Mouse (Mus musculus) liver, embryonic 14.5 days (tissue): ENCODE measurements at regions not wholly inside any gene's neighbourhood (a gene's known extent, or its start where the extent isn't known, plus 50 kb on each side); places are given as distances from the start of the nearest gene placed in this dataset.

Experiments used
- ATAC-seq: fragments of 200-750 bp; cut with Nextera tagmentation; 2 replicates; pipeline ENCODE4 v1.8.0; 2017; ENCODE audit warnings: moderate number of reproducible peaks, mild to moderate bottlenecking, moderate library complexity; ENCODE audit not compliant: insufficient read depth
- DNase-seq, 3 experiments: peaks; one replicate each; pipeline ENCODE4 v3.0.0-alpha.2; 2012 to 2013; ENCODE audit warnings: low read depth in 3 of 3, low spot score in 3 of 3
- H3K27ac ChIP-seq: fragments of 300-500 bp; sonication (generic); 2 replicates; pipeline ENCODE4 v1.5.1; 2014; ENCODE audit warnings: moderate library complexity, mild to moderate bottlenecking, control low read depth, inconsistent platforms
- H3K27me3 ChIP-seq: fragments of 300-500 bp; sonication (generic); 2 replicates; pipeline ENCODE4 v1.6.1; 2014; ENCODE audit warnings: mild to moderate bottlenecking, low read length, moderate library complexity; ENCODE audit not compliant: control insufficient read depth, insufficient read depth
- H3K36me3 ChIP-seq: fragments of 300-500 bp; sonication (generic); replicated peaks from 2 replicates; pipeline ENCODE4 v1.6.1; 2014; ENCODE audit warnings: low read depth; ENCODE audit not compliant: control insufficient read depth, insufficient read depth
- H3K4me1 ChIP-seq, 2 experiments: fragments of 200-500 bp in 1 of 2; fragments of 300-500 bp in 1 of 2; sonication (generic) in 1 of 2; replicated peaks; 2 replicates each; pipeline ENCODE4 v1.6.1; 2012 to 2014; ENCODE audit warnings: antibody characterized with exemption in 1 of 2, inconsistent platforms in 1 of 2, low read length in 1 of 2; ENCODE audit not compliant: control insufficient read depth in 2 of 2, insufficient read depth in 2 of 2
- H3K4me2 ChIP-seq: fragments of 300-500 bp; sonication (generic); 2 replicates; pipeline ENCODE4 v1.6.1; 2014; ENCODE audit warnings: low read depth, mild to moderate bottlenecking, control low read depth, moderate library complexity
- H3K4me3 ChIP-seq, 2 experiments: fragments of 200-500 bp in 1 of 2; fragments of 300-500 bp in 1 of 2; sonication (generic) in 1 of 2; 2 replicates each; pipeline ENCODE4 v1.5.1; 2012 to 2014; ENCODE audit warnings: low read depth in 2 of 2, low read length in 2 of 2, mild to moderate bottlenecking in 2 of 2, control low read depth in 1 of 2, inconsistent platforms in 1 of 2, moderate library complexity in 1 of 2; ENCODE audit not compliant: insufficient read depth in 1 of 2
- H3K9ac ChIP-seq: fragments of 300-500 bp; sonication (generic); replicated peaks from 2 replicates; pipeline ENCODE4 v1.6.1; 2014; ENCODE audit warnings: mild to moderate bottlenecking, control low read depth, moderate library complexity
- H3K9me3 ChIP-seq: fragments of 300-500 bp; sonication (generic); 2 replicates; pipeline ENCODE4 v1.6.1; 2016; ENCODE audit warnings: low read length, mixed read lengths; ENCODE audit not compliant: control insufficient read depth
- CTCF ChIP-seq: IDR thresholded peaks from 2 replicates; pipeline ENCODE4 v1.5.1; 2016; ENCODE audit warnings: antibody characterized with exemption, low read depth, control low read depth
- EP300 ChIP-seq: IDR thresholded peaks from 2 replicates; pipeline ENCODE4 v1.6.1; 2016; ENCODE audit warnings: antibody characterized with exemption, low read depth
- WGBS: fragments of 180-500 bp; shearing (Covaris S2); extraction: QIAGEN DNeasy Blood & Tissue Kit; methylation state at CpG from one replicate; pipeline ENCODE4 v1.1.7; 2014; ENCODE audit not compliant: insufficient replicate concordance; 5-methylcytosine and 5-hydroxymethylcytosine counted together

DNA sequence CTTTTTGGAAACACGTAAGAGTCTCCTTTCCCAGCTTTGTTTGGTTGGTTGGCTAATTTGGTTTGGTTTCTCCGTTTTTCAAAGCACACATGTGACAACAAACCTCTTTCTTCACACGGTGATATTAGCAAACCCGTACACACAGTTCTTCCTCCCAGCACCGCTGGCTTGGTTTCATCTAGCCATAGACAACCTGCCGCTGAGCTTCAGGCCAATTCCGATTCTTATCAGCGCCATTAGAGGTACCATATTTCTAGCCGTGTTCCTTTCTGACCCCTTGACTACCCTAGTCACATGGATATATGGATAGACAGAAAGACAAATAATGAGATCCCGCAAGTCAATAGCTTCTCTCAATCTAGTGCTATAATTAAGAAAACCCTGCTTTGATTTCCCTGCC, 129.2 kb upstream of the Arid1b start:
- ATAC-seq (no peak), DNase-seq (no peak)
- H3K36me3 ChIP-seq: no peaks in the 10 kb centered on the region
- no peaks in the 10 kb centered on the region for H3K27me3 ChIP-seq
- no peaks in the 10 kb centered on the region for H3K9me3 ChIP-seq
- no peak overlapping the region for H3K9ac ChIP-seq
- no peak overlapping the region for H3K27ac ChIP-seq
- no peak overlapping the region for H3K4me3 ChIP-seq
- no peaks in the 10 kb centered on the region for H3K4me1 ChIP-seq
- TF ChIP-seq EP300: no peak
- TF ChIP-seq CTCF: no peak
- WGBS: 70% methylated on average over 10 of the region's 10 CpGs
- no peak overlapping the region for H3K4me2 ChIP-seq

DNA sequence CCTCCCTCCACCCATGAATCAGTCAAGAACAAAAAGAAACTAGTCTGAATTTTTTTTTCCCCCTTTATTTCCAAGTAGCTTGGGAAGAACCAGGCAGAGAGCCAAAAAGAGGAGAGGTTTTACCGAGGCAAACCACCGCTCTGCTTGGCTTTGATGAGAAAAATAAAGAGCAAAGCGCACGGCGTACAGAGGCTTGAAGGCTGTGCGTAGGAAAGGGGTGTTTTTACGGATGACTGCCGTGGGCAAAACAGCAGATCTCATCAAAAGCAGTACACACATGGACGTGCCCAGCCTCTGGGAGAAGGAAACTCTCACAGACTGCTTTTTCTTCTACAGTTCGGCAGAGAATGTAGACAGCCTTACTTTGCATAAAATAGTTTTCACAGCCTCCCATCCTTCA, 128.5 kb upstream of the Arid1b start:
- no peaks in the 10 kb centered on the region for H3K27me3 ChIP-seq
- ATAC-seq (no peak), DNase-seq (no peak)
- H3K9me3 ChIP-seq: no peaks in the 10 kb centered on the region
- TF ChIP-seq CTCF: no peak
- TF ChIP-seq EP300: no peak
- H3K4me2 ChIP-seq: no peak overlapping the region
- no peak overlapping the region for H3K4me3 ChIP-seq
- no peaks in the 10 kb centered on the region for H3K4me1 ChIP-seq
- 66% methylated on average over 10 of the region's 10 CpGs for WGBS
- H3K9ac ChIP-seq: no peak overlapping the region
- no peaks in the 10 kb centered on the region for H3K36me3 ChIP-seq
- H3K27ac ChIP-seq: no peak overlapping the region

DNA sequence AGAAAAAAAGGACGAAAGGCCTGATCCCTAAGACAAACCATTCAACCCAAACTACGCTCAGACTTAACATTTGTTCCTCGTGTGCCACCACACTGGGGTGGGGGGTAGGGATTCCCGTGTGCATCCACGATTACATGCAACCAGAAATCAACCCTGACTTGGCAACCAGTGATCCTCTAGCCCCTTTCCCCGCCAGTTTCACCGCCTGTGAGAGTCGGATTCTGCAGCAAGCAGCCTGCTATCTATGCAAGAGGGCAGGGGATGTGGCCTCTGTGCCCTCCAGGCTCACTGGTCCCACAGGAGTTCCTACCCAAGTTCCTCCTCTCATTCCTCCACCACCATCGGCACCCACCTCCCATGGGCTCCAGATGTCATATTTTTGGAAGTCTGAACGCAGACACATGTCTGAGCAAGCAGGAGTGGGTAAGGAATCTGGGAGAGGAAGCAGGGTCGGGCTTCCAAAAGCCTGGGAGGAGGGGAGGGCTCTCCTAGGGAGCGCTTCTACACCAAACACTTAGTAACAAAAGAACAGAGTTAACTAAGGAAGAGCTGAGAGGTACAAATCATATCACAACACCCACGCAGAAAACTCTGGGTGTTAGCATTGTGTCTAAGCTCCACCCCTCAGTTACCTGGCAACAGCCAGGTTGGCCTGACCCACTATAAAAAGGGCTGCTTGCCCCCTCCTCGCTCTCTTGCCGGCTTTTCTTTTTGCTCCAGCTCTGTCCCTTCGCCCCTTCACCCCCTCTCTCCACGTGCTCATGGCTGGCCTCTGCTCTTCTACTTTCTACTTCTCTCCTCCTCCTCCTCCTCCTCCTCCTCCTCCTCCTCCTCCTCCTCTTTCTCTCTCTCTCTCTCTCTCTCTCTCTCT, 127.9 kb upstream of the Arid1b start:
- no peak for DNase-seq
- ATAC-seq: no peak
- no peaks in the 10 kb centered on the region for H3K9me3 ChIP-seq
- 45% methylated on average over 17 of the region's 17 CpGs for WGBS
- no peak overlapping the region for H3K4me3 ChIP-seq
- H3K27ac ChIP-seq: no peak overlapping the region
- TF ChIP-seq CTCF: no peak
- no peak for TF ChIP-seq EP300
- H3K9ac ChIP-seq: no peak overlapping the region
- no peaks in the 10 kb centered on the region for H3K4me1 ChIP-seq
- H3K36me3 ChIP-seq: no peaks in the 10 kb centered on the region
- H3K27me3 ChIP-seq: no peaks in the 10 kb centered on the region
- H3K4me2 ChIP-seq: no peak overlapping the region

DNA sequence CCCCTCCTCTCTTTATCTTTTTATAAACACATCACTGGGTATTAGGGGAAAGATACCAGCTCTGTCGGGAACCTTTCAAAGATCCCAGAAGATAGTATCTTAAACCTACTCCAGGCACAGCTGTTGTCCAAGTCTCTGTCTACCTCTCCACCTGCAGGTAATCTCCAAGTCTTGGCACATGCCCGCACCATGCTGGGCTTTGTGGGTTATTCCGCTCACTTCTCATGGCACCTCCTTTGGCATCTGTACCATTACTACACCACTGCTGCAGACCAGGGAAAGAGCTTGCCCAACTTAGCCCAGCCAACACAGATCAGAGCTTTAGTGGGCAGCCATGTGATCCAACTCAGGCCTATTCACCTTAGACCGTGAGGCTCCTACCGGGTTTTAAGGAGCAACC, 127.0 kb upstream of the Arid1b start:
- WGBS: 80% methylated on average over 5 of the region's 5 CpGs
- H3K4me1 ChIP-seq: no peaks in the 10 kb centered on the region

DNA sequence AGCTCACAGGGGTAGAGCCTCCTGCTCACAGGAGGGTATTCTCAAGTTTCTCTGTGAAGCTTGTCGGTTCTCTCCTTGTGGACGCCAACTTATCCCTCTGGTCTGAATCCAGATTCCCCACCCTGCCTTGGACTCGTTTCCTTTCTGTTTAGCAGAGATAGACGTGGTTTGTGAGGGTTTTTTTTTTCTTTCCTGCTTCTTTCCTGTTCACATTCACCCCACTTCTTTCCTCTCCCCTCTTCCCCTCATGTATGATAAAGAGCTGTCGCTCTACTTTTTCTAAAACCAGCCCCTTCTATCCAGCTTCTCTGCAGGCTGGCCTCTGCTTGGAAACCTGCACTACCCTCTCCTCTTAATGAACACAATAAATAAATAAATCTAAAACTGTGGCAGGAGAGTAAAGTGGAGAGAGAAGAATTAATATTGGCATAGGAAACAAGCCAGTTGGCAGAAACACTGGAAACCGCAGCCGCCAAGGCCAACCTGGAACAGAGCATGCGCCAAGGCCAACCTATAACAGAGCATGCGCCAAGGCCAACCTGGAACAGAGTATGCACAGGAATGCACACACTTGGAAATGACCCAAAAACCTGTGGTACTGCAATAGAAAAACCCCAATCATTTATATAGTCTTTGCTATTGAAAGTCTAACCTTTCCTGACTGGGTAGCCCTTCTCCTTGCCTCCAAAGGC, 126.2 kb upstream of the Arid1b start:
- no peak overlapping the region for H3K27ac ChIP-seq
- 44% methylated on average over 9 of the region's 9 CpGs for WGBS

More for the DNA sequence above, 127.0 kb upstream of the Arid1b start:
- Histone ChIP-seq H3K9me3 (no peaks in the 10 kb centered on the region), H3K9ac (no peak overlapping the region), H3K27ac (no peak overlapping the region), H3K4me2 (no peak overlapping the region), H3K27me3 (no peaks in the 10 kb centered on the region), H3K4me3 (no peak overlapping the region), H3K36me3 (no peaks in the 10 kb centered on the region)
- ATAC-seq: no peak
- no peak for DNase-seq
- TF ChIP-seq EP300 (no peak), CTCF (no peak)

More for the DNA sequence above, 126.2 kb upstream of the Arid1b start:
- H3K36me3 ChIP-seq: no peaks in the 10 kb centered on the region
- DNase-seq (no peak), ATAC-seq (no peak)
- H3K9me3 ChIP-seq: no peaks in the 10 kb centered on the region
- no peaks in the 10 kb centered on the region for H3K27me3 ChIP-seq
- no peak overlapping the region for H3K4me3 ChIP-seq
- TF ChIP-seq EP300: no peak
- no peak for TF ChIP-seq CTCF
- no peaks in the 10 kb centered on the region for H3K4me1 ChIP-seq
- H3K9ac ChIP-seq: no peak overlapping the region
- no peak overlapping the region for H3K4me2 ChIP-seq
